Mouse (Mus musculus): ENCODE data around the gene Arhgap36.

DNA sequence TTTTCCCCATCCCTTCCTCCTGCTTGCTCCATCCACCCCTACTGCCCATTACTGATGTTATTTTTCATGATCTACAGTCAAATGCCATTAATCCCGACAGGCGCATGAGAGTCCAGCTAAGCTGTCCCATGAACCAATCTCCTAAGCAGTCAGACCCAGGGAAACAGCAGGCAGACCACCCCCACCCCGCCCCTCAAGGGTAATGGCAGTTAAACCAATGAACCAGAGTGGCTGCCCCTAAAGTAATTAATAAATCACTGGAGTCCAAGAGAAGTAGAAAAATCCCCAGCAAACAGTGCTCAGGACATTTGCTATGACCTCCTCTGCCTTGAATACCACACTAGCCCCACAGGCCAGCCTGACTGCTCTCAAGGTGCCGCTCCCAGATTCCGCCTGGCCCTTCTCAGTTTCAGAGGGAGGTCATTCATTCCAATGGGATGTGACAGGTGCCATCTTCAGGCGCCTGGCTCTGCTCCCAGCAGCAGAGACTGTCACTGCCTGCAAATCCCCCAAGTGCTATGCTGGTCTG, at the start of gene Arhgap36:
- TF ChIP-seq POLR2A (IDR thresholded peaks at IDR 0.05; ENCODE audit: low read depth, low read length) (no peak), CTCF (IDR thresholded peaks at IDR 0.05; ENCODE audit: extremely low read depth, insufficient read depth, insufficient read length, insufficient replicate concordance) (no peak)
